Mouse (Mus musculus): ENCODE data around the gene Samd8. TPM values are rescaled to one million over a fixed set of nuclear protein-coding genes. Genes with fewer than 3 reads are reported as not detected.

Gene Samd8
- polyA plus RNA-seq, 1 experiment from 2014 or later = 3.7 TPM

GRCm38 (mm10) chr14:21802543-21803206, 52.3 kb downstream of the Samd8 start:
- H3K27ac ChIP-seq = no peak overlapping the region
- no peak for ATAC-seq (ENCODE audit: low read depth)

GRCm38 (mm10) chr14:21806203-21806602, 55.9 kb downstream of the Samd8 start:
- no peak overlapping the region for H3K4me3 ChIP-seq (replicated peaks)
- no peaks in the 10 kb centered on the region for H3K9me3 ChIP-seq (replicated peaks)
- H3K4me1 ChIP-seq (replicated peaks) = peaks cover 40% of the 10 kb centered on the region
- ATAC-seq (ENCODE audit: low read depth) (no peak), DNase-seq (no peak)
- H3K9ac ChIP-seq = no peak overlapping the region
- 67% methylated on average over 2 of the region's 2 CpGs for WGBS (ENCODE audit: insufficient replicate concordance)
- no peak overlapping the region for H3K4me2 ChIP-seq
- H3K27me3 ChIP-seq = no peaks in the 10 kb centered on the region
- H3K36me3 ChIP-seq = no peaks in the 10 kb centered on the region
- H3K27ac ChIP-seq = peak overlapping the region; percentile 53

More at GRCm38 (mm10) chr14:21802543-21803206, 52.3 kb downstream of the Samd8 start:
- no peak for DNase-seq
- H3K4me1 ChIP-seq (replicated peaks) = peaks cover 23% of the 10 kb centered on the region
- H3K9me3 ChIP-seq (replicated peaks) = no peaks in the 10 kb centered on the region
- H3K4me3 ChIP-seq (replicated peaks) = no peak overlapping the region
- no peak overlapping the region for H3K9ac ChIP-seq
- H3K36me3 ChIP-seq = no peaks in the 10 kb centered on the region; the same call in 1 of the 2 replicates
- no peak overlapping the region for H3K4me2 ChIP-seq
- WGBS (ENCODE audit: insufficient replicate concordance) = 81% methylated on average over 6 of the region's 6 CpGs
- no peaks in the 10 kb centered on the region for H3K27me3 ChIP-seq

GRCm38 (mm10) chr14:21806631-21807160, 56.4 kb downstream of the Samd8 start:
- 18% methylated on average over 3 of the region's 3 CpGs for WGBS (ENCODE audit: insufficient replicate concordance)
- Histone ChIP-seq H3K27ac (peak overlapping the region; percentile 53), H3K4me3 (replicated peaks) (no peak overlapping the region), H3K36me3 (no peaks in the 10 kb centered on the region), H3K9me3 (replicated peaks) (no peaks in the 10 kb centered on the region), H3K4me2 (0 out of 2 replicates have a peak overlapping the region, but pooled peaks have one; percentile 10), H3K27me3 (no peaks in the 10 kb centered on the region), H3K4me1 (replicated peaks) (peaks cover 44% of the 10 kb centered on the region), H3K9ac (peak overlapping the region; percentile 11)
- DNase-seq (peak; percentile 56), ATAC-seq (ENCODE audit: low read depth) (peak; percentile 87)

GRCm38 (mm10) chr14:21808208-21808922, 58.0 kb downstream of the Samd8 start:
- H3K4me2 ChIP-seq = no peak overlapping the region
- no peaks in the 10 kb centered on the region for H3K9me3 ChIP-seq (replicated peaks)
- H3K4me3 ChIP-seq (replicated peaks) = no peak overlapping the region
- H3K9ac ChIP-seq = no peak overlapping the region
- ATAC-seq (ENCODE audit: low read depth) (no peak), DNase-seq (no peak)
- H3K36me3 ChIP-seq = no peaks in the 10 kb centered on the region
- H3K27me3 ChIP-seq = no peaks in the 10 kb centered on the region
- 73% methylated on average over 8 of the region's 8 CpGs for WGBS (ENCODE audit: insufficient replicate concordance)
- peaks cover 59% of the 10 kb centered on the region for H3K4me1 ChIP-seq (replicated peaks)
- no peak overlapping the region; the same call in 1 of the 2 replicates for H3K27ac ChIP-seq

GRCm38 (mm10) chr14:21809418-21809817, 59.1 kb downstream of the Samd8 start:
- ATAC-seq (ENCODE audit: low read depth) (no peak), DNase-seq (no peak)
- no peak overlapping the region for H3K9ac ChIP-seq
- no peaks in the 10 kb centered on the region for H3K27me3 ChIP-seq
- no peak overlapping the region for H3K4me2 ChIP-seq
- 92% methylated on average over 2 of the region's 2 CpGs for WGBS (ENCODE audit: insufficient replicate concordance)
- H3K9me3 ChIP-seq (replicated peaks) = no peaks in the 10 kb centered on the region
- H3K27ac ChIP-seq = no peak overlapping the region
- peaks cover 64% of the 10 kb centered on the region for H3K4me1 ChIP-seq (replicated peaks)
- no peaks in the 10 kb centered on the region for H3K36me3 ChIP-seq
- H3K4me3 ChIP-seq (replicated peaks) = no peak overlapping the region

GRCm38 (mm10) chr14:21811301-21811700, 61.0 kb downstream of the Samd8 start:
- H3K27me3 ChIP-seq = no peaks in the 10 kb centered on the region
- no peaks in the 10 kb centered on the region for H3K36me3 ChIP-seq
- H3K9me3 ChIP-seq (replicated peaks) = no peaks in the 10 kb centered on the region
- no peak overlapping the region for H3K27ac ChIP-seq
- no peak overlapping the region for H3K4me2 ChIP-seq
- DNase-seq (no peak), ATAC-seq (ENCODE audit: low read depth) (no peak)
- no peak overlapping the region for H3K4me3 ChIP-seq (replicated peaks)
- H3K4me1 ChIP-seq (replicated peaks) = peaks cover 63% of the 10 kb centered on the region
- 60% methylated on average over 4 of the region's 4 CpGs for WGBS (ENCODE audit: insufficient replicate concordance)
- no peak overlapping the region for H3K9ac ChIP-seq

- Histone ChIP-seq H3K4me1 (replicated peaks) (peaks cover 60% of the 10 kb centered on the region), H3K4me2 (0 out of 2 replicates have a peak overlapping the region, but pooled peaks have one; percentile 47), H3K36me3 (no peaks in the 10 kb centered on the region), H3K9me3 (replicated peaks) (no peaks in the 10 kb centered on the region), H3K9ac (no peak overlapping the region), H3K27me3 (no peaks in the 10 kb centered on the region), H3K4me3 (replicated peaks) (no peak overlapping the region), H3K27ac (no peak overlapping the region)
- no peak for ATAC-seq (ENCODE audit: low read depth)
- 61% methylated on average over 10 of the region's 10 CpGs for WGBS (ENCODE audit: insufficient replicate concordance)
- no peak for DNase-seq
Measured at GRCm38 (mm10) chr14:21811744-21812393, 61.5 kb downstream of the Samd8 start.

- Histone ChIP-seq H3K27me3 (no peaks in the 10 kb centered on the region), H3K36me3 (no peaks in the 10 kb centered on the region), H3K9ac (peak overlapping the region; percentile 39), H3K4me1 (replicated peaks) (peaks cover 52% of the 10 kb centered on the region), H3K27ac (0 out of 2 replicates have a peak overlapping the region, but pooled peaks have one; percentile 21), H3K4me3 (replicated peaks) (no peak overlapping the region), H3K9me3 (replicated peaks) (no peaks in the 10 kb centered on the region), H3K4me2 (peak overlapping the region; percentile 47)
- DNase-seq (peak; percentile 67), ATAC-seq (ENCODE audit: low read depth) (peak; percentile 71)
- 17% methylated on average over 14 of the region's 14 CpGs for WGBS (ENCODE audit: insufficient replicate concordance)
Measured at GRCm38 (mm10) chr14:21812590-21813162, 62.3 kb downstream of the Samd8 start.

- WGBS (ENCODE audit: insufficient replicate concordance) = 32% methylated on average over 4 of the region's 4 CpGs
- peak; percentile 49; the same call in 1 of the 2 replicates for ATAC-seq (ENCODE audit: low read depth)
Measured at GRCm38 (mm10) chr14:21813216-21813615, 62.9 kb downstream of the Samd8 start.

GRCm38 (mm10) chr14:21813847-21814246, 63.5 kb downstream of the Samd8 start:
- no peak for DNase-seq
- Histone ChIP-seq H3K9me3 (replicated peaks) (no peaks in the 10 kb centered on the region), H3K36me3 (no peaks in the 10 kb centered on the region), H3K9ac (no peak overlapping the region), H3K4me1 (replicated peaks) (peaks cover 40% of the 10 kb centered on the region), H3K4me2 (no peak overlapping the region), H3K27ac (peak overlapping the region; percentile 24), H3K4me3 (replicated peaks) (no peak overlapping the region), H3K27me3 (no peaks in the 10 kb centered on the region)
- 53% methylated on average over 3 of the region's 3 CpGs for WGBS (ENCODE audit: insufficient replicate concordance)
- ATAC-seq (ENCODE audit: low read depth) = no peak

More at GRCm38 (mm10) chr14:21813216-21813615, 62.9 kb downstream of the Samd8 start:
- H3K27me3 ChIP-seq = no peaks in the 10 kb centered on the region
- H3K36me3 ChIP-seq = no peaks in the 10 kb centered on the region
- no peak overlapping the region for H3K9ac ChIP-seq
- H3K9me3 ChIP-seq (replicated peaks) = no peaks in the 10 kb centered on the region
- no peak overlapping the region; the same call in 1 of the 2 replicates for H3K4me2 ChIP-seq
- H3K4me1 ChIP-seq (replicated peaks) = peaks cover 46% of the 10 kb centered on the region
- no peak for DNase-seq
- H3K4me3 ChIP-seq (replicated peaks) = no peak overlapping the region
- H3K27ac ChIP-seq = peak overlapping the region; percentile 21; the same call in 1 of the 2 replicates

- WGBS (ENCODE audit: insufficient replicate concordance) = 75% methylated on average over 4 of the region's 4 CpGs
- Histone ChIP-seq H3K9ac (no peak overlapping the region), H3K4me3 (replicated peaks) (no peak overlapping the region), H3K9me3 (replicated peaks) (no peaks in the 10 kb centered on the region), H3K27me3 (no peaks in the 10 kb centered on the region), H3K4me1 (replicated peaks) (peaks cover 40% of the 10 kb centered on the region), H3K27ac (no peak overlapping the region), H3K4me2 (no peak overlapping the region), H3K36me3 (no peaks in the 10 kb centered on the region)
- ATAC-seq (ENCODE audit: low read depth) (no peak), DNase-seq (no peak)
Measured at GRCm38 (mm10) chr14:21814606-21815005, 64.3 kb downstream of the Samd8 start.

Data from liver, embryonic 13.5 days (tissue).